Mouse (Mus musculus) CD4-positive, CD25-positive, alpha-beta regulatory T cell, adult 2 months (primary cell): ENCODE results near the gene Ttk.
A peak's percentile ranks its signal among the peaks of the same experiment; 100 is the strongest.

Experiments used
- DNase-seq: peaks from one replicate; pipeline ENCODE4 v3.0.0-alpha.2; 2012; ENCODE audit warnings: low read depth, low spot score

Ttk gene

DNA sequence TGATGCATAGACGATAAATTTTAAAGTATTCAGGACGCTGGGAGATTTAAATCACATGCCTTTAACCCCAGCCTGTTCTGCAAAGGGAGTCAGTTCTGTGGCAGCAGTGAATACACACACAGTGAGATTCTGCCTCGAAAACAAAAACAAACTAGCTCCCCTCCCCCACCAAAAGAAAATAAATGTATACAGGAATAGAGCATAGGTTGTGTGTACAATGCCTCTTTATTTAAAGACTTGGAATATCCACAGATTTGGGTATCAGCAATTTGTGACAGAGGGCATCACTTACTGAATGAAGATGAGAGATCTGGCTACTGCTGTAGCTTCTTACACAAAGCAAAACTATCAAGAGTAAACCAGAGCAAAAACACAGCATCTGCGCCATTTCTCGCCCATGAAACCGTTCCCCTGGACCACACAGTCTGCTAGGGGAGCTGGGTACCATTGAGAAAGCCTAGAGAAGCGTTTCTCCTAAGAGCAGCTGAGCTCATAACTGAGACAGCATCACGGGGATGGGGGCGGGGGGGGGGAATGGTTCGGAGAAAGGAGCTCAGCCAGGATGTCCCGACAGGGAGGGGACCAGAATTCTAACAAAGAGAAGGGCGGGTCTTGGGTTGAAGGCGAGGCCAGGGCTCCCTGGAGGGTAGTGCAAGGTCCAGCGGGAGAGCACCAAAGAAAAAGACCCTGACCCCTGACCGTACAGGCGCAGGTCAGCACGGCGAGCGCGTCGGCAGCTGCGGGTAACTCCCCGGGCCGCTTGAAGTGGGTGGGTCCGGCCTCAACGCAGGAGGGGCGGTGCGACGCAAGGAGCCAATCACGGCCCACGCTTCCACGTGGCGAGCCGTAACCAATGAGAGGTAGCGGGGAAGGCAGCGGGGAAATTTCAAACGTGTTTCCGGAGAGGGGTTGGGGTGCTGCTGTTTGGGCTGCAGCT lies at the start of gene Ttk:
Gene Ttk, plus strand, starts transcription at position 879 of the 937 bp plus-strand sequence.
- DNase-seq: peak; percentile 94

DNA sequence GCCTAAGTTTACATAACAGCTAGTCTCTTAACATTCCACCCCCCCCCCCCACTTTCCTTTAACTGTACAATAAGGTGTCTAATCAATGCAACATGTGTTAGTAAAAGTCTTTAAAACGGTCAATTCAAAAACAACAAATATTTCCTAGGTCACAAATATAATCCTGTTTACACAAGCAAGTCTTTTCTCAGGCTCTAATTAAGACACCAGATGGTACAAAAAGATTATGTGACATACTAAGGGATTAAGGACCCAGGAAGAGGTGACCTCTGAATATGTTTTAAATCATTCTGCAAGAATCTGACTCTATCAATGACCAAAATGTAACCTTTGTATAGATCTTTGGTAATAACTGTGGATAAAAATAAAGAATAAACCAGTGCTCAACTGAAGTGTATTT lies 49.0 kb upstream of the Ttk start:
- no peak for DNase-seq

DNA sequence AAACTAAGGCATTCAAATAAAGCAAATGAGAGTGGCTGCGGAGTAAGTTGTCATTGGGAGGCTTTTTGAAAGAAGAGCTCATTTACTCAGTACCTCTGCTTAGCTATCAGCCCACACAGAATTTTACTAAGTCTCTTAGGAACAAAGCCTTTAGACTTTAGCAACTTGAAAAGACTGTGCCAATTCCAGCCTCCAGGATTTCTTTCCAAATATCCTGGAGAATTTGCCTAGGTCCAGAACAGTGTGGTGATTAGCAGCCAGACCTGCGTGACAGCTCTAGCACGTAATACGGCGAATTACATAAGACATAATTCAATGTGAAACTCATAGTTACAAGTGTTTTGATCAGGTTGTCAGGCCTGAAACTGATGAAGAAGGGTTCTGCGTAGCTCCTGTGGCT lies 45.2 kb upstream of the Ttk start:
- DNase-seq: no peak

DNA sequence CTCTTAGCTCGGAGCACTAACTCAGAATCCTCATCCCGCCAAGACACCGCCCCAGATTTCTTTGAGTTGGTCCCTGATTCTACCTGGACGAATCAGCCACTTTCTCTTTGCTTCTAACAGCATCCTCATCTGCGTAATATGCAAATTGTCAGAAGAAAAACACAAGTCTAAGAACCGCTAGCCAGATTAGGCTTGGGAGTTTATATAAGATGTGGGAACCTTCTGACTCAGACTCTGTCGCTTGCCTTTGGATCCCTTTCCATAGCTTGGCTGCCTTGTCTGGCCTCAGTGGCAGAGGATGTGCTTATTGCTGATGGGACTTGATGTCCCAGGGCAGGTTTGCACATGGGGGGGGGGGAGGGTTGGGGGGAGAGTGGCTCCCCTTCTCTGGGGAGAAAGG lies 37.6 kb upstream of the Ttk start:
- DNase-seq: no peak

DNA sequence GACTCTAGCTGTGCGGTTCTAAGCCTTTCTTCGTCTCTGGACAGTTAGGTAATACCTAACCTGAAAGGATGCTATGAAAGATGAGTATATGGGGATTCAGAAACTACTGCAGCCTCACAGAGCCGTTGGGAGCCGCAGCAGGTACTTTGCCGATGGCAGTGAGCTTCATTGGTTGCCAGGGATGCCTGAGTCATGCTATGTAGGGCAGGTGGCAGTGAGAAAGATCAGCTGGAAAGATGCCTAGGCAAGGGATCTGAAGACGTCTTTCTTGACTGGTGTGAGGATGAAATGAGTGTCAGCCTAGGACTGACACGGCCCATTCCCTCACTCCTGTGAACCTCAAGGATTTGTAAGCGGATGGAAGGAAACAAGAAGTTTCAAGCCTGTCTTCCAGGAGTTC lies 36.6 kb upstream of the Ttk start:
- no peak for DNase-seq

DNA sequence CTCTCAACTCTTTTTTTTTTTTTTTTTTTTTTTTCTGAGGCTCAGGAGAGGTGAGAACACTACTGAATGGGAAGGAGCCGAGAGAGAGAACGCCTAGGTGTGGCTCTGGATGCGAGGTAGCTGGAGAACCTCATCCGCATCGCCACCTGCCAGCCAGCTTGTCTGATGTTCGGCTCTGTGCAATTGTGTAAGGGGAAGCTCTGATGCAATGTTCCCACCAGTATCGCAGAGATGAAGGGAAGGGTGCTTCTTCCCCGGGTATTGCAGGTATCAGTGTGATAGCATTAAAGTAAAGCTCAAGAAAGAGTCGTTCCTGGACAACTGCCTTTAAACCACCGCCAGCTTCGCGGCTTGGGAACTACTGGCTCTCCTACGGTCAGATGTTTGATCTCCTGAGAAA lies 30.1 kb upstream of the Ttk start:
- no peak for DNase-seq

DNA sequence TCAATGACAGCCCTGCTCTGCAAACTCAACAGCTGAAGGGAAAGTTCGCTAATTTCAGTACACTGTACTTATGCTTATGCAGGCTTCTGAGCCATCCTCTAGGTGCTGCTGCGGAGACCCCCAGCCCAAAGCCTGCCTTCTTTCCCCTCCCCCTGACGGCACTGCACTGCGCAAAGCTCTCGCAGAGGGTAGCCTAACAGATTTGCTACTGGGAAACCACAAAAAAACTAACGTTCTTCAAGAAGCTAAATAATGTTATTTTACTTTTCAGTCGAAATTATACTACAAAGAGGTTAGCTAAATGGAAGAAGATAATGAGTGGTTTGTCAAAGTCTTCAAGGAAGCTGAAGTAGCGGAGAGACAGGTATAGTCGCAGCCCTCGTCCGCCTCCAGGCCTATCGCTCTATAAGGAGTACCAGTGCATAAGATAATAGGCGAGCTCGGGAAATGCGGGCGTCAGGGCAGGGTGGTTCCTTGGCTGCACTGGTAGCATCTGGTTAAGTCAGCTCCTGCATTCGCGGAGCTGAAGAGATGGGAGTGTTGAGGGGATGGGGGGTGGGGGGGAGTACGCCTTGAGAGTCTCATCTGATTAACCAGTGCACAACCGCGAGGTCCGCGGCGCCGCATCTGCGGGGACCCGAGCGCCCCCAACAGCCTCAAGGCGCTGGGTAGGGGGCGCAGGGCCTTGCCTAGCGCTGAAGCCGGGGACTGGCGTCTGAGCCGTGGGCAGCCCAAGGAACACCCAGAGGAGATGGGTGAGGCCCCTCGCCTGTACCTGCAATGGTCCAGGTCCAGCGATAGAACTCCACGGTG lies 29.1 kb upstream of the Ttk start:
- DNase-seq: peak; percentile 31

DNA sequence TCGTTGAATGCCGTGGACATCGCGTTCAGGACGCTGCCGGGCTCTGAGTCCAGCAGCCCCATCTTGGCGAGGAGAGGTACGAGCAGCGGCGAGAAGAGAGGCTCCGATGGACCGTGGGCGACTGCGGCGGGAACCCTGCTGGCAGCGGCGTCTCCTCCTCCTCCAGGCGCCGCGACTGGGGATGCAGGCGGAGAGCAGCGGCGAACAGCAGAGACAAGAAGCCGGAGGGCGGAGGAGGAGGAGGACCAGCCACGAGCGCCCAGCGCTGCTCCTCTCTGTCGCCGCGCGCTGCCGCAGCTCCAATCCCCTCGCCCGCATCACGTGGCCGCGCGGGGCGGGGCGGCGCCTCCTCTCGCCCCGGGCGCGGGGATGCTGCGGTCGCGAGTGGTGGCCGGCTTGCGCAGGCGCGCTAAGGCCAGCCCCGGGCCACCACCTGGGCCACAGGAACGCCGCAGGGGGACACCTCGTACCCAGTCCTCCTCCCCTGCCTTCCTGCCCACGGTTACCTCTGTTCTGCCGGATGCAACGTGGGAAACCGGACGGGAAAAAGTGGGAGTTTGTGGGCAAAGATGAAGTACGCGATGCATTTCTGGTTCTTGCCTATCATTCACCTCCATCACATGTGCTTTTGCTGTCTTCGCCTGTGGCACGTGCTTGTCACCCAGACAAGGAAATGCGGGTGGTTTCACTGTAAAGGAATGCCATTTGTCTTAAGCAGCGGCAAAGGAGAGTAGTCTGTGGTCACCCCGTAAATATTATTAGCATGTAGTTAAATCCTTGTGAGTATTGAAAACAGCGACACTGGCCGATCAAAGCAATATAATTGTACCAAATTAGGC lies 28.3 kb upstream of the Ttk start, which contains the start of gene Elovl4:
Gene Elovl4, minus strand, starts transcription at position 301 of the 839 bp plus-strand sequence.
- peak; percentile 74 for DNase-seq

DNA sequence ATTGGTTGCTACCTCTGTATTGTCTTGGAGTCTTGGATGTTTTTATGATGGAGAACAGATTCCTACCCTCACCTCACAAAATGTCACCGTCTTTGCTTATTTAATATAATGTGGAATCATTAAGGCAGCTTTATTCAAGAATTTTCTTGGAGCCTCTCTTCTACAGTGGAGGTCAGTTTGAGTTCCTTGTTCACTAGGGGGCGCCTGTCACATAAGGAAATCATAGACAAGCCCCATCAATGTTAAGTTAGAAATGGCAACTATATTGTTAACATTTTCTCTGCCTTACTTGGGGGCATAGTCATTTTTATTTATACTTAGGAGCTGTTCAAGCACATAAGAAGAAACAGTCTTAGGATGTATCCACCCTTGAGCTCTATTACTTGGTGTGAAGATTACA lies 26.9 kb upstream of the Ttk start:
- DNase-seq: peak; percentile 82

DNA sequence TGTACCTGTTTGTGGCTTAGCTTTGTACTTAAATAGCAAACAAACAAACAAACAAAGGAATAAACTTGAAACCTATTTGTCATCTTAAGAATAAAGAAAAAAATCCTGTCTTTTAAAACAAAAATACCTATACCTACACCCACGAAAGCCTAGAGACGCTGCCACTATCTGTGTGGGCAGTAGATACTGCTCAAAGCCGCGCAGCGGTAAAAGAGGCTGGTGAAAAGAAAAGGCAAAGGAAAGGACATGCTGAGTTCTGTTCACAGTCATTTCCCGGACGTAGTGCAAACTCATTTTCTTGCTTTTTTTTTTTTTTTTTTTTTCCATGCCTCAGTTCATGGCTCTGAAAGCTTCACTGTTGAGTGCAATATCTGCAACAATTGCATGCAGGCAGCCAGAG lies 15.3 kb upstream of the Ttk start:
- no peak for DNase-seq

DNA sequence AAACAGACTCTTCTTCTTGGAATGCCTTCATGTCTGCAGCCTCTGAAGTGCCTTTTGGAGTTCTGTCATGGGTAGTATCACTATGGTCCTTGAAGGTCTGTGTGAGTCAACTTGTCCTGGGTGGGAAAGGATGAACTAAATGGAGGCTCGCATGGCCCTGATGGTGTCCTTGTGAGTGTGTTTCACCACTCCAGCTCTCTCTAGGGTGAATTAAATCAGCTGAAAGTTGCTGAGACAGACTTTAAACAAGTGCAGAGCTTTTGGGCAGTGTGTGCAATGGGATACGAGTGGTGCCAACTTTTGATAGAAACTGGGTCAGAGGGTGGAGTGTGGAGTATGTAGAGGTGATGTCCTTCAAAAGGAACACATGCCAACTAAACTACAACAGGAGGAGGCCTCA lies 13.5 kb upstream of the Ttk start:
- no peak for DNase-seq

DNA sequence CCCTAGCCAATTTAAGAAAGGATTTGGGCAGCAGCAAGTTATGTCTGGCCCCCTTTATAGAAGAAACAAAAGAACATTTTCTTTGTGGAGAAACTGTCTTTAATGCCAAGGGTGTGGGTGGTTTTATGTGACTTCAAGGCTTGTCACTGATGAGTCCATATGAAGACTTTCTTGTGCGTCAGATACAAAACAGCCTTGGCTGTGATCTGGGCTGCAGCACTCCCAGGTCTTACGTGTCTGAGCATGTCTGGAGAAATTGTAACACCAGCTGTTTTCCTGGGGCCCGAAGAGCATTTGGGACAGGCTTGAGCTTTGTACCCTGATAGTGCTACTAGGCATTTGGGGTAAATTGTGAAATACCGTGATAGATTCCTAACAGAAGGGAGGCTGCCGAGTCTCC lies 11.6 kb upstream of the Ttk start:
- DNase-seq: no peak

DNA sequence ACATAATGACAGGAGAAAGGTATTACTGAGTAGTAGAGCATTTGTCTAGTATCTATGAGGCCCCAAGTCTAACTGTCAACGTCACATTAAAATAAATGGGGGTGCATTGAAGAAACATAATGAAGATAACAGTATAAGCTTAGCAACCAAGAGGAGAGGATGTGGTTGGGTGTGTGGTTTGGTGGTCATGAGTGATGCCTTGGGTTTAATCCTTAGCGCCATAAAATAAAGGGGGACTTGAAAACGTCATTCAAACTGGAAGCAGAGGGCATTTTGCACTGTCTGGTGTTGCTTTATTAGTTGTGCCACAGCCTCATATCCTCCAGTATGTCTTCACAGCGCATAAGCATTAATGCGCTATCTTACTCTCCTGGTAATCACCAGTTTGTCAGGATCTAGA lies 4.6 kb upstream of the Ttk start:
- DNase-seq: peak; percentile 33

DNA sequence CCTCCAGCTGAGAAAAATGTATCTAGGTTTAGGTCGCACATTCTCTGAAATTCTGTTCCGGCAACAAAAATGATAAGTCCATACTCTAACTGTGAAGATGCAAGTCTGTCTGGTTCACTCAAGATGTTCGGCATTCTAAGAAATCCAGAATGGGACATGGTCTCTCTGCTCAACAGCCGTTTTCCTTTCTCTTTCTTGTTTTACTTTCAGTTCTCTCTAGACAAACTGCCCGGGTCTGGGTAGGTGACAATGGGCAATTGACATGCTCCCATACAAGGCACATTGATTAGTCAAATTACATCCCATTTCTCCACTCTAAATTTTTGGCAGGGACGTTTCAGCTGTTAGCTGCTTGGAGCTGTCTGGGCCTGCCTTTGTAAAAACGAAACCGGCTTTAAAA lies 3.3 kb upstream of the Ttk start:
- peak; percentile 6 for DNase-seq

DNA sequence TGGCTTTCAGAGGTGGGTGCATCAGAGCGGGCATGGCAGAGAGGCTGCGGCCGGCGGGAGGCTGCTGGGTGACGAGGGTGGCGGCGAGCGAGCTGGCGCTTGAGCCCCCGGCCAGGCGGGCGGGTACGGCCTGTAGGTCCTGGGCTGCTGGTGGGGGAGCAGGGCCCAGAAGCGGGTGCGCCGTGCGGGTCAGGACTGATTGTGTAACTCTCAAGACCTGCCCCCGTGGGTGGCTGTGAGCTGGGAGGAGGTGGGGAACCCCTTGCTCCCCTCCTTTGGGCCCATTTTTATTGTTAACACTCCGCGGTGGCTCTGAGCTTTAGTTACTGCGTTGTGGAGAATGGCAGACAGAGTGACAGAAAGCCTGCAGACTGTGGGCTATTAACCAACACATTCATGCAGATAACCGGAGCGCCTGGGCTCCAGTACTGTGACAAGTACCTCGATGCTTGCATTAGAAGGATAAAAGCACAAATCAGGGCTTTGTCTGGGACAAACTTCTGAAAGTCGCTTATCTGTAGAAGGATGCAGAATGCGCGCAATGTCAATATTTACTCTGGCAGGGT lies 342 bp downstream of the Ttk start:
- no peak for DNase-seq

DNA sequence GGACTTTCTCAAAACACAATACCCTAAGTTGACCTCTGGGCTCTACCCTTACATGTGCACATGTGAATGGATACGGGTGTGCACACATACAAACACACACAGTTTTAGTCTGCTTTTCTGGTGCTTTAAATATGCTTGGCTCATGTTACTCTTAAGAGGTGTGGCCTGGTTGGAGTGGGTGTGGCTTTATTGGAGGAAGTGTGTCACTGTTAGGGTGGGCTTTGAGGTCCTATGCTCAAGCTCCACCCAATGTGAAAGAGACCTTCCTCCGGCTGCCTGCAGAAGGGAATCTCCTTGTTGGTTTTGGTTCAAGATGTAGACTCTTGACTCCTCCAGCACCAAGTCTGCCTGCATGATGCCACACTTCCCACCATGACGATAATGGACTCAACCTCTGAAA lies 18.0 kb downstream of the Ttk start:
- DNase-seq: no peak

DNA sequence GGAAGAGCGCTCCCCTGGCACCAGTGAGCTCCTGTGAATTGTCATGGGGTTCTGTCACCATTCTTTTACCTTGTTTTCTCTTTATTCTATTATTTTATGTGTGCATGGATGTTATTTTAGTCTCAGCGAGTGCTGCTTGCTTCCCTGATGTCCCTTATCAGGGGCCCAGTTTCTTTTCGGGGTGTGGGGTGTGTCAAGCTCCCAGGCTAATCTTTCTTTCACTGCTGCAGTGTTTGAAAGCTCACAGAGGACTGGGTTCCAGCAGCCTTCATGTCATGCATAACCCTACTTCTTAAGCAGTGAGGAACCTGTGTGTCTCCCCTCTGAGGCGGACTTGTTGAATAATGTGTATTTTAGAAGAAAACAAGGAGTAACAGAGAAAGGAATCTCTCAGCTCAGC lies 30.7 kb downstream of the Ttk start:
- DNase-seq: no peak

DNA sequence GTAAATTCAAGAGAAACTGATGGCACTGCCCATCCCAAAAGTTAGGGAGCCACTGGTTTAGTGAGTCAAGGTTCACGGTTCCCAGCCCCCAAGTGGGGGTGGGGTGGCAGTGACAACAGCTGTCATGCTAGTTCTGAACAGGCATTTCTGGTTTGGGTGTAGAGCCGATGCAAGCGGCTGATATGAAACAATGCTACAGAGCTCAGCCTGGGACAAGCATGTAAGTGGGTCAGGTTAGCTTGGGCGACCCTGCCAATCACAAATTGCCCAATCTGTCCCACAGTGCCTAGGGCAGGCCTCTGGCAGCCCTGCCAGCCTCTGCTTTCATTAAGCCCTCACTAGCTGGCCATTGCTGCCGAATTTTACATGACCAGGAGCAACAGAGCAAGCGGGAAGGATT lies 47.7 kb downstream of the Ttk start:
- no peak for DNase-seq

DNA sequence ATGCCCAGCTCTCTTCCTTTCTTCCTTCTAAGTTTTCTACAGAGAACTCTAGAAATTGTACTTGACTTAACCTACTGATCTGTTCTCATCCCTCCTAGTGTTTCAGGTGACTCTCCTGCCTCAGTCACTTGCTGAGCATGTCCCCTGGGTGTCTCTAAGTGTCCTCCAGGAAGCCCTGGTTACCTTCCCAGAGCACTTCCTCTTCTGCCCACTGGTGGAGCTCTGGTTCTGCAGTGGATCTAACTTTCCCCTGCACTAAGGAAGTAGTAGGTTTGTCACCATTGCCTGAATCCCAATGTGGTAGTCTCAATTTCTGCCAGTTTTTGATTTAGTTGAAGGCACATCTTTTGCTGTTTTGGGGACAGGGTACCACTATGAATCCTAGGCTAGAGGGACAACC lies 51.7 kb downstream of the Ttk start:
- peak; percentile 51 for DNase-seq

DNA sequence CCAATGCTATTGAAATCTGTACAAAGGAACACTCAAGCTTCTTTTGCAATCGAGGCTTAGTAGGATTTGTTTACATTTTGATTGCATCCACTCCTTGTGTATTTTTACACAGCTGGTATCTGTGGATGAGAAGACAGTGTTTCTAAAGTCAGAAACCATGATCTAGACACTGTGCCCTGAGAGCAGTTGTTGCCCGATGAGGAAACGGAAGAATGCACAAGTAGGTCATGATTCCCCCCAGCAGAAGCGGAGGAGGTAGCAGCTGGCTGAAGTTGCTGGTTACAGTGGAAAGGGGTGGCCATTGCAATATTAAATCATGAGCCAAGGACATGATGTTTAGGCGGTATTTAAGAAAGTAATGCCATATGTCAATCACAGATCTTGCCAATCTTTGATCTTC lies 53.7 kb downstream of the Ttk start:
- DNase-seq: no peak

DNA sequence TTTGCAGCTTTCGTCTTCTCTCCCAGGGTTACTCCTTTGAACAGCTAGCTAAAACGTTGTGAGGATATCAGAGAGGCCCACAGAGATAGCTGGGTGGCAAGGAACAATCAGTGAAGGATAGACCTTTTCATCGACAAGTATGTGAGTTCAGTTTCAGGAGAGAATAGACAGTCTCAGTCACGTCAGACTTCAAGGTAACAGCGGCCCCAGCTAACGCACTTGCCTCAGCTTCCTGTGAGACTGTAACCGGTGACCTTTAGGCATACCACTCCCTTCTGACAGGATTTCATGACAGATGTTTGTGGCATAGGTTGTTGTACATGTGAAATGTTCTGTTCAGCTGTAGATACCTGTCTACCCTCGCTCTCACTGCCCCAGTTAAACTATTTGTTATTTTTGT lies 58.6 kb downstream of the Ttk start:
- DNase-seq: peak; percentile 77
